Mouse (Mus musculus) left cerebral cortex, postnatal 14 days (tissue): Measurements from ENCODE around the gene Arntl2. TPM values are rescaled to one million over a fixed set of nuclear protein-coding genes. Genes with fewer than 3 reads are reported as not detected.

ENCODE experiments used
- DNase-seq, 2 experiments: peaks; one replicate each; pipeline ENCODE4 v3.0.0; 2021 to 2022; ENCODE audit warnings: low spot score in 2 of 2, mixed read lengths in 1 of 2
- intact Hi-C: fragments of 180-260 bp; cut with DNase I; formaldehyde crosslinking; loops from one replicate; pipeline ENCODE4 v1.15.1; 2025
- total RNA-seq, 2 experiments: library from RNA; stranded (reverse); gene quantifications; 2 replicates each; pipeline ENCODE4 v1.2.3; 2021

Arntl2 gene
- total RNA-seq, 2 experiments from 2014 or later = 8.0 to 9.3 TPM

GRCm38 (mm10) chr6:146879856-146880255 is 84.0 kb downstream of the Arntl2 start:
- intact Hi-C loops = loop anchor here (5.0 kb wide), 1 partner anchor 43 kb away; no protein-coding TSS in a partner anchor
- no peak for DNase-seq

- DNase-seq = no peak
- intact Hi-C loops = no loop called here
Observed at GRCm38 (mm10) chr6:146880296-146880695, 84.4 kb downstream of the Arntl2 start.

- intact Hi-C loops = no loop called here
- DNase-seq = no peak
Observed at GRCm38 (mm10) chr6:146881896-146882770, 86.3 kb downstream of the Arntl2 start.

Other genes starting within 250 kb of the Arntl2 start
- gene Fgfr1op2, start 218.9 kb upstream of the Arntl2 start, total RNA-seq = 10 to 100 TPM; 71.7 to 79.8 TPM
- 10 to 100 TPM; 29.3 to 40.7 TPM for gene Ints13, start 218.2 kb upstream of the Arntl2 start, total RNA-seq
- 10 to 100 TPM; 38.2 to 39.1 TPM for gene Med21, start 153.5 kb upstream of the Arntl2 start, total RNA-seq
- 10 to 100 TPM; 30.0 to 33.5 TPM for gene Tm7sf3, start 153.2 kb upstream of the Arntl2 start, total RNA-seq
- 10 to 100 TPM; 19.1 to 19.3 TPM for gene Stk38l, start 71.1 kb upstream of the Arntl2 start, total RNA-seq
- gene Smco2, start 54.0 kb downstream of the Arntl2 start, total RNA-seq = not detected
- gene Ppfibp1, start 92.4 kb downstream of the Arntl2 start, total RNA-seq = 10 to 100 TPM; 65.4 to 86.1 TPM
- gene 1700034J05Rik, start 158.4 kb downstream of the Arntl2 start, total RNA-seq = not detected
- 1 to 10 TPM; 1.6 to 2.5 TPM for gene Rep15, start 236.5 kb downstream of the Arntl2 start, total RNA-seq
- 10 to 100 TPM; 42.8 to 45.9 TPM for gene Mrps35, start 246.7 kb downstream of the Arntl2 start, total RNA-seq